Mouse (Mus musculus) forebrain, embryonic 13.5 days (tissue): Measurements from ENCODE around the gene Nipbl. TPM values are rescaled to one million over a fixed set of nuclear protein-coding genes. Genes with fewer than 3 reads are reported as not detected.
"Not testable (repeated sequence)": the region's sequence is repeated elsewhere in the genome, so short reads cannot be mapped to it uniquely, and the experiment has no call there.

Experiments
- ATAC-seq: fragments of 200-750 bp; cut with Nextera tagmentation; 2 replicates; pipeline ENCODE4 v1.8.0; 2017
- H3K27ac ChIP-seq: fragments of 300-500 bp; sonication (generic); 2 replicates; pipeline ENCODE4 v1.5.1; 2015; ENCODE audit warnings: inconsistent platforms, mild to moderate bottlenecking, moderate library complexity
- H3K27me3 ChIP-seq: fragments of 300-500 bp; sonication (generic); 2 replicates; pipeline ENCODE4 v1.6.1; 2015; ENCODE audit warnings: mild to moderate bottlenecking, inconsistent platforms
- H3K36me3 ChIP-seq: fragments of 300-500 bp; sonication (generic); 2 replicates; pipeline ENCODE4 v1.6.1; 2015; ENCODE audit warnings: mild to moderate bottlenecking, inconsistent platforms; ENCODE audit not compliant: poor library complexity, severe bottlenecking
- H3K4me1 ChIP-seq: fragments of 300-500 bp; sonication (generic); 2 replicates; pipeline ENCODE4 v1.6.1; 2015; ENCODE audit warnings: inconsistent platforms
- H3K4me2 ChIP-seq: fragments of 300-500 bp; sonication (generic); 2 replicates; pipeline ENCODE4 v1.6.1; 2015; ENCODE audit warnings: inconsistent platforms, mild to moderate bottlenecking, moderate library complexity
- H3K4me3 ChIP-seq: fragments of 300-500 bp; sonication (generic); 2 replicates; pipeline ENCODE4 v1.5.1; 2015; ENCODE audit warnings: mild to moderate bottlenecking, inconsistent platforms
- H3K9ac ChIP-seq: fragments of 300-500 bp; sonication (generic); 2 replicates; pipeline ENCODE4 v1.6.1; 2015; ENCODE audit warnings: mild to moderate bottlenecking, inconsistent platforms
- H3K9me3 ChIP-seq: fragments of 300-500 bp; sonication (generic); replicated peaks from 2 replicates; pipeline ENCODE4 v1.6.1; 2016; ENCODE audit warnings: inconsistent platforms
- WGBS: fragments of 180-500 bp; shearing (Covaris S2); methylation state at CpG from one replicate; pipeline ENCODE4 v1.1.7; 2015; 5-methylcytosine and 5-hydroxymethylcytosine counted together
- polyA plus RNA-seq: library from polyadenylated mRNA; unstranded; fragments of >200 nt; fragmentation: Nextera tagmentation; extraction: Ambion mirVana; gene quantifications from 2 replicates; pipeline ENCODE4 v1.2.1, GENCODE M21; 2015

Gene Nipbl
- 21.6 and 22.6 TPM in 2 replicates for polyA plus RNA-seq

DNA sequence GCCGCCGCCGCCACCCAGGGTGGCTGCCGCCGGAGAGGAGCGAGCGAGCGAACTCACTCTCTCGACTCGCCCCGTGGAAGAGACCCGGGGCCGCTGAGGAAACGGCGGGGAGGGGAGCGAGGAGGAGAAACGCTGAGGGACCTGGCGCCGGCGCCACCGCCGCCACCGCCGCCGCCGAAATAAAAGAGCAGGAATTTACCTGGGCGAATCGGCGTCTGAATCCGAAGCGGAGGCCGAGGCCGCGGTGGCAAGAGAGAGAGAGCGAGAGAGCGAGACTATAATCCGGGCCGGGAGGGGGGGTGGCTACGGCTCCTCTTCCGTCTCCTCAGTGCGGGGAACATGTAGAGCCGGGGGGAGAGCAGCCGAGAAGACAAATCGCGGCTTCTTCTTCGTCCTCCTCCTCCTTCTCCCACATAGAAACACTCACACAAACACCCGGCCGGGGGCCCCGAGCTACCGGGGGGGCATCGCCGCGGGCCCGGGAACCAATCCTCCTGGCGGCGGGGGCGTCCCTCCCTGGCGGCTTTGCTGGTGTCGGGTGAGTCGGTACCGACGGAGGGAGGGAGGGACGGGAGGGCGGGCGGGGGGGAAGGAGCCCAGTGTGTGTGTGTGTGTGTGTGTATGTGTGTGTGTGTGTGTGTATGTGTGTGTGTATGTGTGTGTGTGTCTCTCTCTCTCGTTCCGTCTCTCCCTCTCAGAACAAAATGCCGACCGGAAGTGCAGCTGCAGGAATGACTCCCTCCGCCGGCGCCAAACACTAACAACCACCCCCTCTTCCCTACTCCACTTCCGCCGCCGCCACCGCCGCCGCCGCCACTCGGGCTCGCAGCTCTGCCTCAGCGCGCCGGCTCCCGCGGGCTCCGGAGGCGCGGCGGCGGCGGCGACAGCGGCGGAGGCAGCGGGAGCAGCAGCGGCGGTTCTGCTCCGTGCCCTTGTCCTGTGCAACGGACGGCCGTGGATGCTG lies at the start of gene Nipbl:
Gene Nipbl (minus strand): TSS at position 538 of the 964 bp plus-strand sequence.
- WGBS = under 1% methylated on average over 63 of the region's 102 CpGs
- peak within 1 kb of the TSS; percentile 85 for H3K4me3 ChIP-seq
- H3K4me1 ChIP-seq = peaks cover 41% of the 10 kb centered on the region
- H3K27me3 ChIP-seq = no peaks in the 10 kb centered on the region
- no peaks in the 10 kb centered on the region for H3K36me3 ChIP-seq
- H3K9ac ChIP-seq = peak within 1 kb of the TSS; percentile 99
- peak within 1 kb of the TSS; percentile 98 for H3K27ac ChIP-seq
- ATAC-seq = peak; percentile 91
- H3K9me3 ChIP-seq = no peaks in the 10 kb centered on the region
- peak within 1 kb of the TSS; percentile 80 for H3K4me2 ChIP-seq

DNA sequence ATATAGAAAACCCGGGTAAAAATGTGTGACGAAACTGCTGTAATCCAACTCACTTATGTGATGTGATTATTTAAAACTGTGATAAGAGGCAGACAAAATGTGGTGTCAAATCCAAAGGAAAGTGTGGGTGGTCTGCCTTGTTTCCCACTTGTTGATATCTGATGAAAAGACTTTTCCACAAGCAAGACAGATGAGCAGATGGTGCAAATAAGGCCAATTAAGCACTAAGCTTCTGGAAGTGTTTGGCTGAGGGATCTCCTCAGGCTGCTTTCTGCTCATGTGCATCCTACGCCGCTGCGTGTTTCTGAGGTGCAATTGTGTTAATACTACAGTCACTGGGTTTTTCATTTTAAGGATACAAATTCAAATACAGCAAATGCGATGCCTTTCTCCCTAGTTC lies 41.0 kb upstream of the Nipbl start:
- H3K36me3 ChIP-seq = no peaks in the 10 kb centered on the region
- ATAC-seq = no peak
- no peak overlapping the region for H3K9ac ChIP-seq

DNA sequence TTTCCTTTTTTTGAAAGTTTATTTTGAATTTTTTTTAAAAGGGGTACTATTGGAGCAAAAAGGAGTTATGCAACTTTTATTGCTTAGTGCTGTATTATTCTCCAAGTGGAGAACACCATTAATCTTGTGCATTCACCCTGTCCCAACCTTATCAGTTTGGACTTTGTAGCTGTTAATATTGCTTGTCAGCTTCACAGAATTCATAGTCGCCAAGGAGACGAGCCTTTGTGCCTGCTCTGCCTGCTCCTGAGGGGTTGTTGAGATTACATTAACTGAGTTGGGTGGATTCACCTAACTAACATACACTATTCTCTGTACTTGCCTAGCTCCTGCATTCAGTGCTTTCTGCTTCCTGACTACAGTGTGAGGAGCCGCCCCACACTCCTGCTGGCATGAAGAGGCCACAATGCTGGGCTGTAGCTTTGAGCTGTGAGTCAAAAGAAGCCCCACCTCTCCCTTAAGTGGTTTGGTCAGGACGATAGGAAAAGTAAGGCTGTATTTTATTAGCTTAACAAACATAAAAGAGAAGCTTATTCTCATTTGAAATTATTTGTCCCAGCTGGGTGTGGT lies 24.8 kb upstream of the Nipbl start:
- Histone ChIP-seq H3K27me3 (no peaks in the 10 kb centered on the region), H3K9ac (no peak overlapping the region), H3K36me3 (no peaks in the 10 kb centered on the region), H3K4me2 (no peak overlapping the region), H3K4me3 (no peak overlapping the region), H3K9me3 (no peaks in the 10 kb centered on the region), H3K27ac (no peak overlapping the region), H3K4me1 (no peaks in the 10 kb centered on the region)
- no peak for ATAC-seq
- WGBS = 51% methylated on average over 4 of the region's 4 CpGs

More for the DNA sequence above, 41.0 kb upstream of the Nipbl start:
- WGBS = 85% methylated on average over 6 of the region's 6 CpGs
- no peak overlapping the region for H3K4me3 ChIP-seq
- H3K9me3 ChIP-seq = no peaks in the 10 kb centered on the region
- no peak overlapping the region for H3K4me2 ChIP-seq
- H3K27me3 ChIP-seq = no peaks in the 10 kb centered on the region
- no peak overlapping the region for H3K27ac ChIP-seq
- no peaks in the 10 kb centered on the region for H3K4me1 ChIP-seq

DNA sequence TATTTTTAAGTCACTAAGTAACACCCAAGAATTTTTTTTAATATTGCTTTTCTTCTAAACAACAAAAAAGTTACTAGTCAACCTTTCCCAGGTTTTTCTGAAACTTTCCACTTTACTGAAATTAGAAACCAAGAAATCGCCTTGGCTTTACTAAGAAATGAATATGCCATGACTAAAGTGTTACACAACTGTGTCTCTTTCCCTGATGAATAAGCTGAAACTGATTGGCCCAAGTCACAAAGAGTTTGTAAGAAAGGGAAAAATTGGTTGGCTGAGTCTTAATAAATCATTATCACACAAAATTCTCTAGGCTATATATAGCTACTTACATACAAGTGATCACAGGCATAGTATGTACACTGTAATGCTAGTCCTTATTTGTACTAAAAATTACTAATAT lies 19.3 kb upstream of the Nipbl start:
- no peak overlapping the region for H3K4me2 ChIP-seq

DNA sequence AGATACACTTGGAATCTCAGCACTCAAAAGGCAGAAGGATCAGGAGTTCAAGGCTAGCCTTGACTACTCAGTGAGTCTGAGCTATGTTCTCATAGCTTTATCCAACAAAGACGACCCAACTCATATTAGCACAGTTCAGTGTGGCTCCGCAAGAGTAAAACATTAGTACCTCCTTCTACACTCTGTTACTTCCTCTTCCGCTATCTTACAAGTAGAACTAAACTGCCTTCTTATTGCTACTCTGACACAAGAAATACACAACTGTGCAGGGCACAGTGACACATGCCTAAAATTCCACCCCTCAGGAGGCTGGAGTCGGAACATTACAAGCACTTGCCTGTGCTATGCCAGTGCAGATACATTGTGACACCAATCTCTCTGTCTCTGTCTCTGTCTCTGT lies 18.5 kb upstream of the Nipbl start:
- no peaks in the 10 kb centered on the region for H3K4me1 ChIP-seq
- WGBS = 93% methylated on average over 4 of the region's 4 CpGs
- ATAC-seq = no peak

More for the DNA sequence above, 19.3 kb upstream of the Nipbl start:
- Histone ChIP-seq H3K9me3 (no peaks in the 10 kb centered on the region), H3K4me1 (no peaks in the 10 kb centered on the region), H3K27ac (no peak overlapping the region), H3K27me3 (no peaks in the 10 kb centered on the region), H3K9ac (no peak overlapping the region), H3K4me3 (no peak overlapping the region), H3K36me3 (no peaks in the 10 kb centered on the region)
- ATAC-seq = no peak
- 92% methylated on average over 1 of the region's 1 CpGs for WGBS

DNA sequence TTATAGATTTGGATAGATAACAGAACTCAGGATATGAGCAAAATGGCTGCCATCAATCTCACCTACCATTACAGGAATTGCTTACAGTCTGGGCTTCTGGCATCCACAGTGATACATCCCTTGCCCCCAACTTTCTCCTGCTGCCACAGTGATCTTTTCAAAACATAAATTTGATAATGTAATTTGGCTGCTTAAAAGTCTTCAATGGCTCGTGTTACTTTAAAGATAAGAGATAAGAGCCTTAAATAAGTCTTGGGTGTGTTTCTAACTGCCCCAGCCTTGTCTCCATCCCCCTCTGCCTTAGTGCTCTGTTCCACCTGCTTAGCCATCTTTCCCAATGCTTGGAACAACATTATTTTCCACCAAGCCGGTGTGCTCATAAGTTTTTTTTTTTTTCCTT lies 16.6 kb upstream of the Nipbl start:
- WGBS = 83% methylated on average over 2 of the region's 2 CpGs
- H3K4me2 ChIP-seq = no peak overlapping the region

More for the DNA sequence above, 18.5 kb upstream of the Nipbl start:
- H3K4me3 ChIP-seq = no peak overlapping the region
- H3K27me3 ChIP-seq = no peaks in the 10 kb centered on the region
- no peaks in the 10 kb centered on the region for H3K9me3 ChIP-seq
- no peak overlapping the region for H3K4me2 ChIP-seq
- H3K36me3 ChIP-seq = no peaks in the 10 kb centered on the region
- no peak overlapping the region for H3K27ac ChIP-seq
- H3K9ac ChIP-seq = no peak overlapping the region

DNA sequence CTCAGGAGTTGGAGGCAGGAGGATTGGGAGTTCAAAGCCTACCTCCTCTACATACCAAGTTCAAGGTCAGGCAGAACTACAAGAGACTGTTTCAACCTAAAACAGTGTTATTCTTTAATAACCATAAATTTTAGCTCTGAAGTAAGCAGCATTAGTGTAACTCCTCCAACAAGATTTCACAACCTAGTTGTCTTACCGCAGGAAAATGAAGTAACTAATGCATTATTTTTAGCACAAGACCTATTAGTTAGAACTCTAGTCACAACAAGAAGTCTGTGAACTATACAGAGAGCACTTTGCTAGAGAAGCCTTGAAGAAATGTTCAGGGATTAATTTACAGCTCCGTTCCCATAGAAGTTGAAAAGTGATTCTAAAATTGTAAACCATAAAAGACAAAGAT lies 15.7 kb upstream of the Nipbl start:
- Histone ChIP-seq H3K4me2 (no peak overlapping the region), H3K4me3 (no peak overlapping the region), H3K4me1 (no peaks in the 10 kb centered on the region), H3K27ac (no peak overlapping the region), H3K9ac (no peak overlapping the region), H3K36me3 (no peaks in the 10 kb centered on the region), H3K9me3 (no peaks in the 10 kb centered on the region), H3K27me3 (no peaks in the 10 kb centered on the region)
- no peak for ATAC-seq
- 91% methylated on average over 2 of the region's 2 CpGs for WGBS

More for the DNA sequence above, 16.6 kb upstream of the Nipbl start:
- H3K4me3 ChIP-seq = no peak overlapping the region
- H3K4me1 ChIP-seq = no peaks in the 10 kb centered on the region
- no peaks in the 10 kb centered on the region for H3K36me3 ChIP-seq
- H3K27me3 ChIP-seq = no peaks in the 10 kb centered on the region
- H3K9ac ChIP-seq = no peak overlapping the region
- H3K27ac ChIP-seq = no peak overlapping the region
- no peak for ATAC-seq
- no peaks in the 10 kb centered on the region for H3K9me3 ChIP-seq

DNA sequence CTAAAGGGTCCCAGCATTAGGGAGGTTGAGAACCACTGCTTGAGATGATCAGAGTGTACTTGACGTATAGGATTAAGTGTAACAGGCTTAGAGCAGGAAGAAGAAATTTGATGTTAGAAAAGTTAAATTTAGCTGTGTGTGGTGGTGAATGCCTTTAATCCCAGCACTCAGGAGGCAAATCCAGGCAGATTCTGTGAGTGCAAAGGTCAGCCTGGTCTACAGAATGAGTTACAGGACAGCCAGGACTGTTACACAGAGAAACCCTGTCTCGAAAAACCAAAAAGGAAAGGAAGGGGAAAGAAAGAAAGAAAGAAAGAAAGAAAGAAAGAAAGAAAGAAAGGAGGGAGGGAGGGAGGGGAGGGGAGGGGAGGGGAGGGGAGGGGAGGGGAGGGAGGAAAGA lies 12.0 kb upstream of the Nipbl start:
- not testable (repeated sequence) for H3K9ac ChIP-seq, H3K4me1 ChIP-seq, H3K27me3 ChIP-seq, H3K4me2 ChIP-seq, H3K9me3 ChIP-seq, H3K4me3 ChIP-seq, H3K36me3 ChIP-seq, H3K27ac ChIP-seq, ATAC-seq
- WGBS = 85% methylated on average over 1 of the region's 2 CpGs

DNA sequence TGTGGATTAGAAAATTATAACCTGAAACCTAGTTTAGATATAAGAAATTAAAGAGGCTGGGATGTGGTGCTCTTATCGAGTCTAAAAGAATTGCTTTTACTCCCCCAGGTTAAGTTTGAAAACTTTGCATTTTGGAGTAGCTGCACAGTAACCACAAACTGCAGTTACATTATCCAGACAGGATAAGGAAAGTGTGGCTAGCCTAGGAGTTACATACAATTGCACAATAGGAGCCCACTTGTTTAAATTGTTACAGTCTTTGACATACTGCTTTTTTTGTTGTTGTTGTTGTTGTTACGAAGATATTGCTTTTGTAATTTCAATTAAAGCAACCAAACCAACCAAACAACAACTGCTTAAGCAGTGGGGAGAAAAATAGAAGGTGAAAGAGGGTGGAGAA lies 11.2 kb upstream of the Nipbl start:
- Histone ChIP-seq H3K27ac (no peak overlapping the region), H3K36me3 (no peaks in the 10 kb centered on the region), H3K4me1 (no peaks in the 10 kb centered on the region), H3K4me3 (no peak overlapping the region), H3K9ac (no peak overlapping the region), H3K4me2 (no peak overlapping the region), H3K9me3 (no peaks in the 10 kb centered on the region), H3K27me3 (no peaks in the 10 kb centered on the region)
- 91% methylated on average over 2 of the region's 2 CpGs for WGBS
- no peak for ATAC-seq

DNA sequence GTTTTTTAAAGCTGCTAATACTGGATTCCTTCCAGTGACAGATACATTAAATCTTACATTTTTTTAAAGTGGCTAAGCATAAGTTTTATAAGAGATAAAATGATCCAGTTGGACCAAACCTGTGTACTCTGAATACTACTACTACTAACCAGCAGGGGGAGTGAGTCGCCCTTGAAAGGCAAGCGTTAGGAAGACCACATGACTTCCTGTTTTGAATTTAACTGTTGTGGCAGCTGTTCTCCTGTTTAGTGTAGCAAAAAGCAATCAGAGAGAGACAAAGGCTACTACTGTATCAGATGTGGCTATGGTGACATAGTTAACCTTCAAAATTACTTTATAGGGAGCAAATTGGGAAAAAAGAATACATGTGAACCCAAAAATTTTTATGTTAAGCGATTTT lies 6.8 kb upstream of the Nipbl start:
- Histone ChIP-seq H3K4me3 (no peak overlapping the region), H3K27me3 (no peaks in the 10 kb centered on the region), H3K4me2 (no peak overlapping the region), H3K27ac (no peak overlapping the region), H3K9ac (no peak overlapping the region), H3K4me1 (peaks cover 23% of the 10 kb centered on the region), H3K36me3 (no peaks in the 10 kb centered on the region), H3K9me3 (no peaks in the 10 kb centered on the region)
- WGBS = 42% methylated on average over 3 of the region's 3 CpGs
- peak; percentile 59 for ATAC-seq

DNA sequence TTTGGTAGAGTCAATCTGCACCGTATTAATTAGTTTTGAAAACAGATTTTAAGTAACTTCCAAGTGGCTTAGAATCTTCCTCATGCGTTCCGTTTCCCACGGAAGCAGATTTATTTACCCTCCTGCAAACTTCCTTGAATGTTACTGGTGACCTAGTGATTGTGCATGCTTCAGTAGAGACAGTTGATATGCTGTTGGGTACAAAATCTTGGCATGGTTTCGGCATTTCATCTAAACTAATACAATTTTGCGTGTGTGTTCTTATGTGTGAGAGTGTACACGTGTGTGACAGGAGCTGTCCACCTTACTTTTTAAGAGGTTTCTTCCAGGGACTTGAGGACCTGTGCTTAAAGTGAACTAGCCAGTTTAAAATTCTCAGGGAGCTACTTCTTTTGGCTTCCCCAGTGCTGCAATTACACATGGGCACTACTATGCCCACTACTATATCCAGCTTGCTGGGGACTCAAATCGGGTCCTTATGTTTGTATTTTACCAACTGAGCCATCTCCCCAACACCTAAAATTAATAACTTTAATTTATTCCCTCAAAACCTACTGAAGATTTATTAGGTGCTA lies 3.0 kb upstream of the Nipbl start:
- H3K9ac ChIP-seq = no peak overlapping the region
- 70% methylated on average over 8 of the region's 8 CpGs for WGBS
- H3K36me3 ChIP-seq = no peaks in the 10 kb centered on the region
- H3K4me2 ChIP-seq = peak overlapping the region; percentile 80
- no peak for ATAC-seq
- H3K9me3 ChIP-seq = no peaks in the 10 kb centered on the region
- H3K27me3 ChIP-seq = no peaks in the 10 kb centered on the region
- peaks cover 34% of the 10 kb centered on the region for H3K4me1 ChIP-seq
- no peak overlapping the region for H3K27ac ChIP-seq
- no peak overlapping the region; the same call in 1 of the 2 replicates for H3K4me3 ChIP-seq

DNA sequence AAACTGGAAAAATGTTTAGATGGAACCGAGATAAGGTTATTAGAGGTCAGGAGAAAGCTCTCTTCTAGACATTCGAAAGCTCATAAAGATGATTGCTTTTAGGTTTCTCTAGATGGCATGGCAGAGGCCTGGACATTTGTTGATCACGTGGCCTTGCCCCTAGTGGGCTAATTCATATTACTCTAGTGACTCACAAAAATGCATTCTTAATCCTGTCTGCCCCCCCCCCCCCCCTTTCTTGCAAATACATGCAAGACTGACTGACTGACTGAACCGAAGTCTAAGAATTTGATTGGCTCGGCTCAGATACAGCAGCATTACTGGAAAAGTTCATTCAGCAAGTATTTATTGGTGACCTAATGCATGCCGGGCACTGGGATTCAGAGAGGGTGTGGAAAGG lies 2.2 kb upstream of the Nipbl start:
- Histone ChIP-seq H3K4me1 (peaks cover 40% of the 10 kb centered on the region), H3K4me3 (peak overlapping the region; percentile 85), H3K4me2 (peak overlapping the region; percentile 80), H3K27me3 (no peaks in the 10 kb centered on the region), H3K9me3 (no peaks in the 10 kb centered on the region), H3K9ac (peak overlapping the region; percentile 99), H3K27ac (no peak overlapping the region), H3K36me3 (no peaks in the 10 kb centered on the region)
- ATAC-seq = no peak
- 5% methylated on average over 6 of the region's 6 CpGs for WGBS
